ENCODE assay signal across 26 mouse cellular contexts in genomic region chr9:64649892-64650291, GRCm38 (mm10).
A peak's percentile ranks its signal among the peaks of the same experiment; 100 is the strongest.
DNase-seq lines count a peak whose midpoint lies in the region; ATAC-seq lines count a peak whose summit lies in the region.
"Had no signal": no experiment of that assay in that cellular context is flagged by ENCODE, and none has a peak within 500 bp of the region (broad histone marks: within the 10 kb centered on the region; RNA-seq: fewer than 3 reads in every experiment).

No protein-coding gene starts in this region.

- no peak for DNase-seq in hindbrain, embryonic 10.5 days (ENCODE audit: low spot score)
- DNase-seq in cerebellum, adult 11 months: peak; percentile 34
- peak; percentile 41 for DNase-seq in cerebellum, adult 8-10 months
- DNase-seq in cerebellum, postnatal 25 days: peak; percentile 60 to 69
- no peak for DNase-seq in ovary, postnatal 14 days (ENCODE audit: low spot score)
- DNase-seq in heart, adult 11 months: no peak
- DNase-seq in left cerebral cortex, postnatal 4 days: no peak
- DNase-seq: adrenal gland, postnatal 14 days; embryo, embryonic 11 days; gastrocnemius, adult 2 months; heart, postnatal 10 days; kidney, adult 18-20 months; kidney, postnatal 25 days; liver, postnatal 0 days; lung, postnatal 36 days; thymus, adult 2 months; thymus, postnatal 36 days had no signal

- intact Hi-C loops in left cerebral cortex, postnatal 4 days (cut with DNase I): loop anchor here (10.0 kb wide), 1 partner anchor 305 kb away; the partner anchor contains the start of gene Dis3l

- 0 out of 2 replicates have a peak, but pooled peaks cover 5% of the 10 kb centered on the region for H3K27me3 ChIP-seq in hindbrain, embryonic 13.5 days
- no peaks in the 10 kb centered on the region for H3K27me3 ChIP-seq in hindbrain, embryonic 10.5 days (ENCODE audit: insufficient read depth, poor library complexity, severe bottlenecking)
- H3K27me3 ChIP-seq: embryonic facial prominence, embryonic 13.5 days; forebrain, embryonic 15.5 days; kidney, embryonic 15.5 days; midbrain, embryonic 13.5 days; Patski had no signal

- peaks cover 12% of the 10 kb centered on the region for H3K4me1 ChIP-seq in hindbrain, embryonic 13.5 days (replicated peaks)
- peaks cover 17% of the 10 kb centered on the region; the same call in 1 of the 2 replicates for H3K4me1 ChIP-seq in hindbrain, embryonic 10.5 days (replicated peaks)
- H3K4me1 ChIP-seq: embryonic facial prominence, embryonic 13.5 days; forebrain, embryonic 15.5 days; heart, embryonic 13.5 days; liver, embryonic 12.5 days had no signal

- H3K36me3 ChIP-seq in hindbrain, embryonic 13.5 days: no peaks in the 10 kb centered on the region; the same call in 1 of the 2 replicates
- no peaks in the 10 kb centered on the region for H3K36me3 ChIP-seq in hindbrain, embryonic 10.5 days
- H3K36me3 ChIP-seq: embryonic facial prominence, embryonic 13.5 days; forebrain, embryonic 10.5 days; forebrain, embryonic 15.5 days; heart, embryonic 13.5 days; kidney, embryonic 15.5 days; liver, embryonic 12.5 days; midbrain, embryonic 13.5 days had no signal

- peak overlapping the region; percentile 76 for H3K27ac ChIP-seq in hindbrain, embryonic 13.5 days
- H3K27ac ChIP-seq in hindbrain, embryonic 10.5 days: no peak overlapping the region
- H3K27ac ChIP-seq: embryonic facial prominence, embryonic 13.5 days; forebrain, embryonic 10.5 days; forebrain, embryonic 15.5 days; gastrocnemius, adult 2 months; heart, embryonic 13.5 days; kidney, embryonic 15.5 days; liver, embryonic 12.5 days; midbrain, embryonic 13.5 days had no signal

- H3K4me2 ChIP-seq in hindbrain, embryonic 13.5 days: no peak overlapping the region
- H3K4me2 ChIP-seq: embryonic facial prominence, embryonic 13.5 days; forebrain, embryonic 15.5 days; heart, embryonic 13.5 days; kidney, embryonic 15.5 days; liver, embryonic 12.5 days; midbrain, embryonic 13.5 days had no signal

- no peaks in the 10 kb centered on the region for H3K9me3 ChIP-seq in hindbrain, embryonic 13.5 days
- H3K9me3 ChIP-seq in hindbrain, embryonic 10.5 days: no peaks in the 10 kb centered on the region
- H3K9me3 ChIP-seq: embryonic facial prominence, embryonic 13.5 days; forebrain, embryonic 10.5 days; forebrain, embryonic 15.5 days; heart, embryonic 13.5 days; kidney, embryonic 15.5 days; liver, embryonic 12.5 days; midbrain, embryonic 13.5 days had no signal

- H3K4me3 ChIP-seq in hindbrain, embryonic 13.5 days: no peak overlapping the region
- H3K4me3 ChIP-seq in hindbrain, embryonic 10.5 days: no peak overlapping the region
- H3K4me3 ChIP-seq: embryonic facial prominence, embryonic 13.5 days; forebrain, embryonic 10.5 days; forebrain, embryonic 15.5 days; gastrocnemius, adult 2 months; heart, embryonic 13.5 days; kidney, embryonic 15.5 days; liver, embryonic 12.5 days; midbrain, embryonic 13.5 days had no signal

- no peak overlapping the region for H3K9ac ChIP-seq in hindbrain, embryonic 13.5 days
- H3K9ac ChIP-seq: embryonic facial prominence, embryonic 13.5 days; forebrain, embryonic 15.5 days; heart, embryonic 13.5 days; kidney, embryonic 15.5 days; liver, embryonic 12.5 days; liver, postnatal 0 days; midbrain, embryonic 13.5 days had no signal

- 16% methylated on average over 2 of the region's 2 CpGs for WGBS in hindbrain, embryonic 13.5 days
- 8% methylated on average over 2 of the region's 2 CpGs for WGBS in hindbrain, embryonic 10.5 days

- no peak for ATAC-seq in hindbrain, embryonic 13.5 days (ENCODE audit: low FRiP score)
- ATAC-seq: forebrain, embryonic 15.5 days; liver, embryonic 12.5 days; liver, postnatal 0 days; midbrain, embryonic 13.5 days; Patski had no signal

Comparison
In these comparisons a context has a peak if more than half of its experiments do, and no peak if none do; other contexts are left out.
1. DNase-seq: peak in cerebellum, adult 11 months (single experiment), cerebellum, adult 8-10 months (single experiment) and cerebellum, postnatal 25 days (2 of 2); none in hindbrain, embryonic 10.5 days (single experiment), ovary, postnatal 14 days (single experiment), heart, adult 11 months (single experiment) and left cerebral cortex, postnatal 4 days (single experiment).